Mouse (Mus musculus) hindbrain, embryonic 14.5 days (tissue): ENCODE data around the gene Krt26. TPM values are rescaled to one million over a fixed set of nuclear protein-coding genes. Genes with fewer than 3 reads are reported as not detected.

Experiments used
- ATAC-seq: fragments of 200-750 bp; cut with Nextera tagmentation; 2 replicates; pipeline ENCODE4 v1.8.0; 2017; ENCODE audit warnings: moderate number of reproducible peaks, mild to moderate bottlenecking, moderate TSS enrichment, moderate library complexity; ENCODE audit not compliant: low FRiP score
- DNase-seq: peaks from one replicate; pipeline ENCODE4 v3.0.0-alpha.2; 2015; ENCODE audit warnings: low spot score
- H3K27ac ChIP-seq: fragments of 300-500 bp; sonication (generic); 2 replicates; pipeline ENCODE4 v1.5.1; 2014; ENCODE audit warnings: mild to moderate bottlenecking, moderate library complexity
- H3K27me3 ChIP-seq: fragments of 300-500 bp; sonication (generic); 2 replicates; pipeline ENCODE4 v1.6.1; 2014; ENCODE audit warnings: mild to moderate bottlenecking, low read length, mixed read lengths; ENCODE audit not compliant: control insufficient read depth, insufficient read depth
- H3K36me3 ChIP-seq: fragments of 300-500 bp; sonication (generic); replicated peaks from 2 replicates; pipeline ENCODE4 v1.6.1; 2014; ENCODE audit not compliant: control insufficient read depth, insufficient read depth
- H3K4me1 ChIP-seq: fragments of 300-500 bp; sonication (generic); replicated peaks from 2 replicates; pipeline ENCODE4 v1.6.1; 2014; ENCODE audit warnings: antibody characterized with exemption, low read length, mixed read lengths; ENCODE audit not compliant: control insufficient read depth, insufficient read depth
- H3K4me2 ChIP-seq: fragments of 300-500 bp; sonication (generic); replicated peaks from 2 replicates; pipeline ENCODE4 v1.6.1; 2014; ENCODE audit warnings: mild to moderate bottlenecking, moderate library complexity
- H3K4me3 ChIP-seq: fragments of 300-500 bp; sonication (generic); replicated peaks from 2 replicates; pipeline ENCODE4 v1.5.1; 2014; ENCODE audit warnings: mild to moderate bottlenecking, low read length
- H3K9ac ChIP-seq: fragments of 300-500 bp; sonication (generic); 2 replicates; pipeline ENCODE4 v1.6.1; 2014
- H3K9me3 ChIP-seq: fragments of 300-500 bp; sonication (generic); 2 replicates; pipeline ENCODE4 v1.6.1; 2016; ENCODE audit warnings: low read length; ENCODE audit not compliant: control insufficient read depth
- WGBS: fragments of 180-500 bp; shearing (Covaris S2); extraction: QIAGEN DNeasy Blood & Tissue Kit; methylation state at CpG from one replicate; pipeline ENCODE4 v1.1.7; 2014; 5-methylcytosine and 5-hydroxymethylcytosine counted together
- polyA plus RNA-seq: library from polyadenylated mRNA; unstranded; fragments of >200 nt; fragmentation: Nextera tagmentation; extraction: Ambion mirVana; gene quantifications from 2 replicates; pipeline ENCODE4 v1.2.1, GENCODE M21; 2014

Gene Krt26
- polyA plus RNA-seq, 1 experiment from 2014 or later, result not detected

GRCm38 (mm10) chr11:99307579-99307978 lies 30.2 kb downstream of the Krt26 start:
- no peaks in the 10 kb centered on the region for H3K9me3 ChIP-seq
- H3K27ac ChIP-seq, result no peak overlapping the region
- WGBS, result 22% methylated on average over 2 of the region's 2 CpGs
- H3K36me3 ChIP-seq, result no peaks in the 10 kb centered on the region
- no peak overlapping the region for H3K9ac ChIP-seq
- no peak for ATAC-seq
- DNase-seq, result peak; percentile 76
- H3K27me3 ChIP-seq, result no peaks in the 10 kb centered on the region
- no peak overlapping the region for H3K4me2 ChIP-seq
- H3K4me3 ChIP-seq, result no peak overlapping the region
- no peaks in the 10 kb centered on the region for H3K4me1 ChIP-seq

- 68% methylated on average over 5 of the region's 5 CpGs for WGBS
- Histone ChIP-seq H3K9me3 (no peaks in the 10 kb centered on the region), H3K36me3 (no peaks in the 10 kb centered on the region), H3K4me1 (no peaks in the 10 kb centered on the region), H3K27me3 (no peaks in the 10 kb centered on the region), H3K27ac (no peak overlapping the region), H3K9ac (no peak overlapping the region), H3K4me3 (no peak overlapping the region), H3K4me2 (no peak overlapping the region)
- ATAC-seq, result no peak
- peak; percentile 46 for DNase-seq
Observed at GRCm38 (mm10) chr11:99295039-99295438, 42.7 kb downstream of the Krt26 start.

DNA sequence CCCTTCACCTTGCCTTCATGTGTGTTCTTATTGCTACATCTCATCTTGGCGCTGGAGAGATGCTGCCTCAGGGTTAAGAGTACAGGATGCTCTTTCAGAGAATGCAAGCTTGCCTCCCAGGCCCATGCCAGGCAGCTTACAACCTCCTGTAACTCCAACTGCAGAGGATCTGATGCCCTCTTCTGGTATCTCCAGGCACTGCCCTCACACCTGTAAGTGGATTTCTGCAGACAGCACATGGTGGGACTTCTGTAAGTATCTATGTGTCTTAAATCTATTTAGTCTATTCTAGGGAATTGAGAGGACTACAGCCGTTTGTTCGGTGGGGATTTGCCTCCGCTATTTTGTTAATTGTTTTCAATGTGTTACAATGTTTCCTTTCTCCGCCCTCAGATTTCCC lies 44.9 kb downstream of the Krt26 start:
- Histone ChIP-seq H3K4me1 (no peaks in the 10 kb centered on the region), H3K9ac (no peak overlapping the region), H3K9me3 (no peaks in the 10 kb centered on the region), H3K36me3 (no peaks in the 10 kb centered on the region), H3K4me2 (no peak overlapping the region), H3K4me3 (no peak overlapping the region), H3K27me3 (no peaks in the 10 kb centered on the region), H3K27ac (no peak overlapping the region)
- WGBS, result 67% methylated on average over 5 of the region's 5 CpGs
- DNase-seq (peak; percentile 29), ATAC-seq (no peak)

- H3K4me2 ChIP-seq, result no peak within 1 kb of the TSS
- no peak within 1 kb of the TSS for H3K27ac ChIP-seq
- H3K4me1 ChIP-seq, result 0 out of 2 replicates have a peak, but pooled peaks cover 7% of the 10 kb centered on the region
- ATAC-seq (no peak), DNase-seq (no peak)
- H3K9ac ChIP-seq, result no peak within 1 kb of the TSS
- no peaks in the 10 kb centered on the region for H3K9me3 ChIP-seq
- H3K27me3 ChIP-seq, result no peaks in the 10 kb centered on the region
- no peaks in the 10 kb centered on the region for H3K36me3 ChIP-seq
- no peak within 1 kb of the TSS for H3K4me3 ChIP-seq
- WGBS, result 49% methylated on average over 11 of the region's 11 CpGs
Observed at GRCm38 (mm10) chr11:99284833-99285312, 52.9 kb downstream of the Krt26 start, which contains the start of gene Krt24. Gene Krt24 (minus strand): TSS chr11:99285262.

DNA sequence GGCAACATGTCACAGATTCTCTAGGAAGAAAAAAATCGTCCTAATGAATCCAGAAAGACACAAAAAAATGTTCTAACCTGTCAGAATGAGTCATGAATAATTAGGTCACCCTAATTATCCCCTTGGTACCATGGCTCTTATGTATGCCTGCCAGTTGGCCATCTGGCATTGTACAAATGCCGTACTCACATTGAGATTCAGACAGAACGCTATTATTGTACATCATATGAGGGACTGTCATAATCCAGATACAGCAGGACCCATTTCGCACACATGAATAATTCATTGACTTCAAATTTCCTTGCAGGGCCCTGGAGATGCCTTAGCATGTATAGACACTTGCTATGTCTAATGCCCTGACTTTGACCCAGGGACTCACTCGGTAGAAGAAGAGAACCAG lies 53.8 kb downstream of the Krt26 start:
- WGBS, result 50% methylated on average over 5 of the region's 5 CpGs
- peak; percentile 48 for DNase-seq

DNA sequence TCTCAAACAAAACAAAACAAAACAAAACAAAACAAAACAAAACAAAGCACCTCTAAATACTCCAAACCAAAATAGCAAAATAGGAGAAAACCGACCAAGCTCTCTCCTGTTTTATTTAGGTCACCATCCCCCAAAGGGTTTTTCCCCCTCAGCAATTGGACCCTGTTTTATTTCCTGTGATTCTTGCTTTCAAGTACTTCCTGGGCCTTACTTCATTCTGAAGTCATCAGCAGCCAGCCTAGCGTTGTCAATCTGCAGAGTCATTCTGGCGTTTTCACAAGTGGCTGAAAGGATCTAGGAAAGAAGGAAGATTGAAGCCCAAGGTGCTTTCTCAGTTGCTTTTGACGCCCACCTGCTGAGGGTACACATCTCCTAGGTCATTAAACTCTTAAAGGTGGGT lies 54.4 kb downstream of the Krt26 start:
- ATAC-seq (no peak), DNase-seq (no peak)
- Histone ChIP-seq H3K36me3 (no peaks in the 10 kb centered on the region), H3K4me2 (no peak overlapping the region), H3K4me3 (no peak overlapping the region), H3K27ac (no peak overlapping the region), H3K27me3 (no peaks in the 10 kb centered on the region), H3K9me3 (no peaks in the 10 kb centered on the region), H3K4me1 (0 out of 2 replicates have a peak, but pooled peaks cover 7% of the 10 kb centered on the region), H3K9ac (no peak overlapping the region)
- WGBS, result 53% methylated on average over 4 of the region's 4 CpGs

More for the DNA sequence above, 53.8 kb downstream of the Krt26 start:
- H3K27me3 ChIP-seq, result no peaks in the 10 kb centered on the region
- ATAC-seq, result no peak
- H3K36me3 ChIP-seq, result no peaks in the 10 kb centered on the region
- H3K27ac ChIP-seq, result no peak overlapping the region
- no peak overlapping the region for H3K4me3 ChIP-seq
- H3K9me3 ChIP-seq, result no peaks in the 10 kb centered on the region
- H3K4me1 ChIP-seq, result 0 out of 2 replicates have a peak, but pooled peaks cover 7% of the 10 kb centered on the region
- no peak overlapping the region for H3K9ac ChIP-seq
- H3K4me2 ChIP-seq, result no peak overlapping the region

GRCm38 (mm10) chr11:99281116-99281515 lies 56.6 kb downstream of the Krt26 start:
- Histone ChIP-seq H3K9me3 (no peaks in the 10 kb centered on the region), H3K27me3 (no peaks in the 10 kb centered on the region), H3K4me2 (no peak overlapping the region), H3K4me3 (no peak overlapping the region), H3K27ac (no peak overlapping the region), H3K9ac (no peak overlapping the region), H3K4me1 (0 out of 2 replicates have a peak, but pooled peaks cover 7% of the 10 kb centered on the region), H3K36me3 (no peaks in the 10 kb centered on the region)
- WGBS, result 82% methylated on average over 9 of the region's 9 CpGs
- ATAC-seq (no peak), DNase-seq (no peak)

DNA sequence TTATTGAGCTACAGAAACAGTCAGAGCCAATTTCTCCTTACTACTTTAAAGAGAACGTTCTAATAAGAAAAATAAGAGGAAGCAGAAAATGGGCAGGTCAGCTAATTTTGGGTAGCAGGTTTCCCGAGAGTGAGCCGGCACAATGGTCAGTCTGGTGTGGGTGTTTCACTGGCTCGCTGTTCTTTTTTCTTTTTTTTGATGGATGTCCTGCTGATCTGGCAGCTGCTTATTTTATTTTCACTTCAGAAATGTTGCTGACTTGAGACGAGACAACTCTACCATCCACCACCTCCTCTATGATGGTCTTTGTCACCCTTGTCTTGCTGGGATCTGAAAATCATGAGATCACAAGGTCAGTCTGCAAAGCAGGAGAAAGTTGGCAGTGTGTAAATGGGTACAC lies 57.8 kb downstream of the Krt26 start:
- DNase-seq (no peak), ATAC-seq (no peak)
- Histone ChIP-seq H3K9ac (no peak overlapping the region), H3K9me3 (no peaks in the 10 kb centered on the region), H3K4me3 (no peak overlapping the region), H3K27ac (no peak overlapping the region), H3K36me3 (no peaks in the 10 kb centered on the region), H3K27me3 (no peaks in the 10 kb centered on the region), H3K4me2 (no peak overlapping the region), H3K4me1 (0 out of 2 replicates have a peak, but pooled peaks cover 7% of the 10 kb centered on the region)
- WGBS, result 64% methylated on average over 5 of the region's 5 CpGs
